Mouse (Mus musculus) liver, embryonic 14.5 days (tissue): ENCODE data around the gene Fam83d. TPM values are rescaled to one million over a fixed set of nuclear protein-coding genes. Genes with fewer than 3 reads are reported as not detected.

Source experiments
- ATAC-seq: fragments of 200-750 bp; cut with Nextera tagmentation; 2 replicates; pipeline ENCODE4 v1.8.0; 2017; ENCODE audit warnings: moderate number of reproducible peaks, mild to moderate bottlenecking, moderate library complexity; ENCODE audit not compliant: insufficient read depth
- DNase-seq, 3 experiments: peaks; one replicate each; pipeline ENCODE4 v3.0.0-alpha.2; 2012 to 2013; ENCODE audit warnings: low read depth in 3 of 3, low spot score in 3 of 3
- H3K27ac ChIP-seq: fragments of 300-500 bp; sonication (generic); 2 replicates; pipeline ENCODE4 v1.5.1; 2014; ENCODE audit warnings: moderate library complexity, mild to moderate bottlenecking, control low read depth, inconsistent platforms
- H3K27me3 ChIP-seq: fragments of 300-500 bp; sonication (generic); 2 replicates; pipeline ENCODE4 v1.6.1; 2014; ENCODE audit warnings: mild to moderate bottlenecking, low read length, moderate library complexity; ENCODE audit not compliant: control insufficient read depth, insufficient read depth
- H3K36me3 ChIP-seq: fragments of 300-500 bp; sonication (generic); replicated peaks from 2 replicates; pipeline ENCODE4 v1.6.1; 2014; ENCODE audit warnings: low read depth; ENCODE audit not compliant: control insufficient read depth, insufficient read depth
- H3K4me1 ChIP-seq, 2 experiments: fragments of 200-500 bp in 1 of 2; fragments of 300-500 bp in 1 of 2; sonication (generic) in 1 of 2; replicated peaks; 2 replicates each; pipeline ENCODE4 v1.6.1; 2012 to 2014; ENCODE audit warnings: antibody characterized with exemption in 1 of 2, inconsistent platforms in 1 of 2, low read length in 1 of 2; ENCODE audit not compliant: control insufficient read depth in 2 of 2, insufficient read depth in 2 of 2
- H3K4me2 ChIP-seq: fragments of 300-500 bp; sonication (generic); 2 replicates; pipeline ENCODE4 v1.6.1; 2014; ENCODE audit warnings: low read depth, mild to moderate bottlenecking, control low read depth, moderate library complexity
- H3K4me3 ChIP-seq, 2 experiments: fragments of 200-500 bp in 1 of 2; fragments of 300-500 bp in 1 of 2; sonication (generic) in 1 of 2; 2 replicates each; pipeline ENCODE4 v1.5.1; 2012 to 2014; ENCODE audit warnings: low read depth in 2 of 2, low read length in 2 of 2, mild to moderate bottlenecking in 2 of 2, control low read depth in 1 of 2, inconsistent platforms in 1 of 2, moderate library complexity in 1 of 2; ENCODE audit not compliant: insufficient read depth in 1 of 2
- H3K9ac ChIP-seq: fragments of 300-500 bp; sonication (generic); replicated peaks from 2 replicates; pipeline ENCODE4 v1.6.1; 2014; ENCODE audit warnings: mild to moderate bottlenecking, control low read depth, moderate library complexity
- H3K9me3 ChIP-seq: fragments of 300-500 bp; sonication (generic); 2 replicates; pipeline ENCODE4 v1.6.1; 2016; ENCODE audit warnings: low read length, mixed read lengths; ENCODE audit not compliant: control insufficient read depth
- CTCF ChIP-seq: IDR thresholded peaks from 2 replicates; pipeline ENCODE4 v1.5.1; 2016; ENCODE audit warnings: antibody characterized with exemption, low read depth, control low read depth
- EP300 ChIP-seq: IDR thresholded peaks from 2 replicates; pipeline ENCODE4 v1.6.1; 2016; ENCODE audit warnings: antibody characterized with exemption, low read depth
- WGBS: fragments of 180-500 bp; shearing (Covaris S2); extraction: QIAGEN DNeasy Blood & Tissue Kit; methylation state at CpG from one replicate; pipeline ENCODE4 v1.1.7; 2014; ENCODE audit not compliant: insufficient replicate concordance; 5-methylcytosine and 5-hydroxymethylcytosine counted together
- polyA plus RNA-seq, 2 experiments: library from polyadenylated mRNA; depleted of rRNA in 1 of 2; stranded (reverse) in 1 of 2; unstranded in 1 of 2; fragments of >200 nt; fragmentation: Nextera tagmentation in 1 of 2; extraction: Ambion mirVana in 1 of 2; gene quantifications; 2 replicates each; pipeline versions ENCODE4 v1.2.1 to v1.2.3; 2012 to 2014

Fam83d gene
- polyA plus RNA-seq, 2 experiments = 11.2 to 11.6 TPM

GRCm38 (mm10) chr2:158795875-158796274 lies 28.0 kb downstream of the Fam83d start:
- H3K4me1 ChIP-seq = peaks cover 12 to 14% of the 10 kb centered on the region in 2 experiments
- H3K9me3 ChIP-seq = no peaks in the 10 kb centered on the region
- no peak overlapping the region for H3K9ac ChIP-seq
- no peaks in the 10 kb centered on the region for H3K27me3 ChIP-seq
- H3K27ac ChIP-seq = no peak overlapping the region
- ATAC-seq (no peak), DNase-seq (no peak)
- 0 out of 4 replicates have a peak overlapping the region, but pooled peaks of 1 of the 2 experiments have one; percentile 92 for H3K4me3 ChIP-seq
- H3K36me3 ChIP-seq = no peaks in the 10 kb centered on the region
- no peak overlapping the region; the same call in 1 of the 2 replicates for H3K4me2 ChIP-seq
- TF ChIP-seq CTCF = no peak
- no peak for TF ChIP-seq EP300
- WGBS = 64% methylated on average over 2 of the region's 2 CpGs

DNA sequence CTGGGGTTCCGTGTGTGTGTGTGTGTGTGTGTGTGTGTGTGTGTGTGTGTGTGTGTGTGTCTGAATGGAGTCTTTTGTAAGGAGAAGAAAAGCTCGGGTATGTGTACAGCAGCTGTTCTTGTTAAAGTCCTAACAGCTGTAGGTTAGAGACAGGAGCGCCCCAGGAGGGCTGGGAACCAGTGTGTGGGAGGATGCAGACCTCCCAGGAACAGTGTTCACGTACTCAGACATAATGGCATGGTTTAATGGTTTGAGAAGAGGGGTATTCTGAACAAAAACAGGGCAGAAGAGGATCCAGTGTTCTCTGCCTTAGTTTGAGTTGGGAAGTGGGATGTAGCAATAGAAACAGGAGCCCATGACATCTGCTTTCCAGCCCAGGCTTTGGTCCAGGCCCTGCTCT lies 31.4 kb downstream of the Fam83d start:
- Histone ChIP-seq H3K27ac (no peak overlapping the region), H3K4me2 (no peak overlapping the region), H3K4me1 (peaks cover 4 to 10% of the 10 kb centered on the region in 2 experiments), H3K27me3 (no peaks in the 10 kb centered on the region), H3K9me3 (no peaks in the 10 kb centered on the region), H3K4me3 (no peak overlapping the region), H3K36me3 (no peaks in the 10 kb centered on the region; the same call in 1 of the 2 replicates), H3K9ac (no peak overlapping the region)
- DNase-seq (no peak), ATAC-seq (no peak)
- 80% methylated on average over 4 of the region's 4 CpGs for WGBS
- no peak for TF ChIP-seq EP300
- TF ChIP-seq CTCF = no peak

DNA sequence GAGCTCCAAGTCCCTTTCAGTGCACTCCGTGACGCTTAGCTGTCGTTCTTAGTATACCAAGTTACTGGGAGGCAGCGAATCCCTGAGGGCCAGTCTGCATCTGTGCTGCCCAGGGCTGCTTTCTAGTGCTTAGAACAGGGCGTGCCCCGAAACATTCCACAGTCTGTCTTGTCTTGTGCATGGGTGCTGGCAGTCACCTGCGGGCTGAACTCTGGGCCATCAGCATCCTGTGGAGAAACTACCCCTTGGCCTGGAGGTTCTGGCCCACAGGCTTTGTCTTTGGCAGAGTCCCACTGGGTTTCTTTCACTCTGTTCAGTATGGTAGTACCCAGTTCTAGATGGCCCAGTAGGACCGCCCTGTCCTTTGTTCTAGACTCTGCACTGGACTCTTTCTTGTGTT lies 32.9 kb downstream of the Fam83d start:
- no peaks in the 10 kb centered on the region for H3K27me3 ChIP-seq
- no peaks in the 10 kb centered on the region; the same call in 1 of the 2 replicates for H3K36me3 ChIP-seq
- WGBS = 82% methylated on average over 8 of the region's 8 CpGs
- H3K9ac ChIP-seq = no peak overlapping the region
- H3K9me3 ChIP-seq = no peaks in the 10 kb centered on the region
- no peak for ATAC-seq
- no peak overlapping the region for H3K4me2 ChIP-seq
- H3K4me1 ChIP-seq = peaks cover 0 to 1% of the 10 kb centered on the region in 2 experiments; a peak in 3 of 4 replicates
- H3K27ac ChIP-seq = no peak overlapping the region
- H3K4me3 ChIP-seq = no peak overlapping the region
- DNase-seq = no peak
- TF ChIP-seq EP300 = no peak
- no peak for TF ChIP-seq CTCF

- DNase-seq (no peak), ATAC-seq (no peak)
- Histone ChIP-seq H3K9me3 (no peaks in the 10 kb centered on the region), H3K4me2 (no peak overlapping the region), H3K4me1 (no peaks in the 10 kb centered on the region), H3K27me3 (no peaks in the 10 kb centered on the region), H3K4me3 (no peak overlapping the region), H3K27ac (no peak overlapping the region), H3K36me3 (no peaks in the 10 kb centered on the region; the same call in 1 of the 2 replicates), H3K9ac (no peak overlapping the region)
- no peak for TF ChIP-seq EP300
- no peak for TF ChIP-seq CTCF
- WGBS = 65% methylated on average over 8 of the region's 8 CpGs
Observed at GRCm38 (mm10) chr2:158803575-158803974, 35.7 kb downstream of the Fam83d start.

DNA sequence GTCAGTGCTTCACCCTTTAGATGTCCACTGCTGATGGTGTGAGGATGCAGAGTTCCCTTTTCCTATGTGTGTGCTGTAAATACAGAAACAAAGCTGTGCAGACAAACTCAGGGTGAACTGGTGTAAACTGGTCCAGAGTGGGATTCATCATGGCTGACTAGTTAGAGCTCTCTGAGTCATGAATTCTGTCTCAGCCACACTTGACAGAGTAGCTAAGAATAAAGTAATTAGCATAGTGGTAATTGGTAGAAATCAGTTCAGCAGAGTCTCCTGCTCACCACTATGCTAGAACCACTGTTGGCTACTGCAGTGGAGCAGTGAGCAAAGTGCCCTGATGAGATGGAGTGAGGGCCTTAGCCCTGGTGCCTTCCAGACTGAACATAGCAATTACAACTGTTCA lies 47.8 kb downstream of the Fam83d start:
- H3K36me3 ChIP-seq = no peaks in the 10 kb centered on the region; the same call in 1 of the 2 replicates
- H3K27me3 ChIP-seq = no peaks in the 10 kb centered on the region
- H3K4me1 ChIP-seq = no peaks in the 10 kb centered on the region
- H3K9ac ChIP-seq = no peak overlapping the region
- no peak overlapping the region for H3K27ac ChIP-seq
- H3K9me3 ChIP-seq = no peaks in the 10 kb centered on the region
- ATAC-seq = no peak
- no peak overlapping the region for H3K4me3 ChIP-seq
- H3K4me2 ChIP-seq = no peak overlapping the region
- DNase-seq = no peak
- TF ChIP-seq CTCF (no peak), EP300 (no peak)
